Mouse (Mus musculus) limb, embryonic 11.5 days (tissue): ENCODE measurements around the gene Nop58. TPM values are rescaled to one million over a fixed set of nuclear protein-coding genes. Genes with fewer than 3 reads are reported as not detected.
"Not testable (repeated sequence)": the region's sequence is repeated elsewhere in the genome, so short reads cannot be mapped to it uniquely, and the experiment has no call there.

Experiments
- ATAC-seq: fragments of 200-750 bp; cut with Nextera tagmentation; 2 replicates; pipeline ENCODE4 v1.8.0; 2017; ENCODE audit warnings: low read depth; ENCODE audit not compliant: insufficient number of reproducible peaks, low FRiP score, low TSS enrichment
- DNase-seq: peaks from one replicate; pipeline ENCODE4 v3.0.0-alpha.2; 2015; ENCODE audit warnings: low spot score
- H3K27ac ChIP-seq: fragments of 300-500 bp; sonication (generic); replicated peaks from 2 replicates; pipeline ENCODE4 v1.5.1; 2014; ENCODE audit warnings: low read depth, mild to moderate bottlenecking, low read length
- H3K27me3 ChIP-seq: fragments of 300-500 bp; sonication (generic); 2 replicates; pipeline ENCODE4 v1.6.1; 2014; ENCODE audit warnings: mild to moderate bottlenecking, low read length, mixed read lengths; ENCODE audit not compliant: control insufficient read depth, insufficient read depth
- H3K36me3 ChIP-seq: fragments of 300-500 bp; sonication (generic); 2 replicates; pipeline ENCODE4 v1.6.1; 2014; ENCODE audit warnings: mild to moderate bottlenecking, low read length, moderate library complexity, mixed read lengths; ENCODE audit not compliant: control insufficient read depth, insufficient read depth
- H3K4me1 ChIP-seq: fragments of 300-500 bp; sonication (generic); 2 replicates; pipeline ENCODE4 v1.6.1; 2014; ENCODE audit warnings: low read length, mixed read lengths; ENCODE audit not compliant: control insufficient read depth, insufficient read depth
- H3K4me2 ChIP-seq: fragments of 300-500 bp; sonication (generic); 2 replicates; pipeline ENCODE4 v1.6.1; 2014; ENCODE audit warnings: low read depth, mild to moderate bottlenecking, moderate library complexity; ENCODE audit not compliant: severe bottlenecking
- H3K4me3 ChIP-seq: fragments of 300-500 bp; sonication (generic); 2 replicates; pipeline ENCODE4 v1.5.1; 2014; ENCODE audit warnings: low read depth, low read length
- H3K9ac ChIP-seq: fragments of 300-500 bp; sonication (generic); 2 replicates; pipeline ENCODE4 v1.6.1; 2014; ENCODE audit warnings: mild to moderate bottlenecking, low read length
- H3K9me3 ChIP-seq: fragments of 300-500 bp; sonication (generic); 2 replicates; pipeline ENCODE4 v1.6.1; 2016; ENCODE audit warnings: low read length; ENCODE audit not compliant: control insufficient read depth
- WGBS: fragments of 180-500 bp; shearing (Covaris S2); extraction: QIAGEN DNeasy Blood & Tissue Kit; methylation state at CpG from one replicate; pipeline ENCODE4 v1.1.7; 2014; 5-methylcytosine and 5-hydroxymethylcytosine counted together
- polyA plus RNA-seq: library from polyadenylated mRNA; unstranded; fragments of >200 nt; fragmentation: Nextera tagmentation; extraction: Ambion mirVana; gene quantifications from 2 replicates; pipeline ENCODE4 v1.2.1, GENCODE M21; 2014

Nop58 gene
- polyA plus RNA-seq, 1 experiment from 2014 or later: 281 TPM

GRCm38 (mm10) chr1:59734076-59734475, 49.3 kb downstream of the Nop58 start:
- no peak overlapping the region for H3K27ac ChIP-seq
- no peak for ATAC-seq
- no peaks in the 10 kb centered on the region for H3K36me3 ChIP-seq
- no peaks in the 10 kb centered on the region for H3K9me3 ChIP-seq
- no peaks in the 10 kb centered on the region for H3K4me1 ChIP-seq
- DNase-seq: no peak
- WGBS: 75% methylated on average over 6 of the region's 6 CpGs
- no peak overlapping the region for H3K4me2 ChIP-seq
- no peaks in the 10 kb centered on the region for H3K27me3 ChIP-seq
- no peak overlapping the region for H3K9ac ChIP-seq
- H3K4me3 ChIP-seq: no peak overlapping the region

GRCm38 (mm10) chr1:59738768-59739414, 54.1 kb downstream of the Nop58 start:
- no peak for DNase-seq
- Histone ChIP-seq H3K4me2 (no peak overlapping the region), H3K36me3 (no peaks in the 10 kb centered on the region), H3K4me3 (no peak overlapping the region), H3K4me1 (no peaks in the 10 kb centered on the region), H3K9ac (no peak overlapping the region), H3K9me3 (no peaks in the 10 kb centered on the region), H3K27me3 (no peaks in the 10 kb centered on the region), H3K27ac (no peak overlapping the region)
- WGBS: 80% methylated on average over 6 of the region's 6 CpGs
- no peak for ATAC-seq

GRCm38 (mm10) chr1:59739577-59740354, 55.0 kb downstream of the Nop58 start:
- Histone ChIP-seq H3K9ac (no peak overlapping the region), H3K27me3 (no peaks in the 10 kb centered on the region), H3K9me3 (no peaks in the 10 kb centered on the region), H3K4me2 (no peak overlapping the region), H3K36me3 (no peaks in the 10 kb centered on the region), H3K27ac (no peak overlapping the region), H3K4me3 (no peak overlapping the region), H3K4me1 (no peaks in the 10 kb centered on the region)
- WGBS: 61% methylated on average over 17 of the region's 17 CpGs
- no peak for DNase-seq
- ATAC-seq: no peak

- Histone ChIP-seq H3K36me3 (no peaks in the 10 kb centered on the region), H3K4me1 (no peaks in the 10 kb centered on the region), H3K4me3 (no peak overlapping the region), H3K4me2 (no peak overlapping the region), H3K27ac (no peak overlapping the region), H3K9me3 (no peaks in the 10 kb centered on the region), H3K9ac (no peak overlapping the region), H3K27me3 (no peaks in the 10 kb centered on the region)
- ATAC-seq: no peak
- 76% methylated on average over 2 of the region's 2 CpGs for WGBS
- DNase-seq: no peak
Observed at GRCm38 (mm10) chr1:59749047-59749446, 64.3 kb downstream of the Nop58 start.

- not testable (repeated sequence) for H3K9ac ChIP-seq, H3K36me3 ChIP-seq, H3K27me3 ChIP-seq, H3K9me3 ChIP-seq, ATAC-seq, H3K4me1 ChIP-seq, H3K27ac ChIP-seq, DNase-seq, H3K4me3 ChIP-seq, H3K4me2 ChIP-seq
- WGBS: 70% methylated on average over 5 of the region's 5 CpGs
Observed at GRCm38 (mm10) chr1:59749724-59750123, 65.0 kb downstream of the Nop58 start.

GRCm38 (mm10) chr1:59755298-59755697, 70.5 kb downstream of the Nop58 start:
- H3K36me3 ChIP-seq: no peaks in the 10 kb centered on the region
- H3K4me2 ChIP-seq: no peak overlapping the region
- H3K9ac ChIP-seq: no peak overlapping the region
- H3K27me3 ChIP-seq: no peaks in the 10 kb centered on the region
- no peak for DNase-seq
- ATAC-seq: no peak
- H3K9me3 ChIP-seq: no peaks in the 10 kb centered on the region
- 70% methylated on average over 1 of the region's 1 CpGs for WGBS
- no peak overlapping the region for H3K4me3 ChIP-seq
- no peaks in the 10 kb centered on the region for H3K4me1 ChIP-seq
- H3K27ac ChIP-seq: no peak overlapping the region

GRCm38 (mm10) chr1:59758325-59758724, 73.6 kb downstream of the Nop58 start:
- Histone ChIP-seq H3K9me3 (no peaks in the 10 kb centered on the region), H3K27ac (no peak overlapping the region), H3K9ac (no peak overlapping the region), H3K4me1 (no peaks in the 10 kb centered on the region), H3K27me3 (no peaks in the 10 kb centered on the region), H3K36me3 (no peaks in the 10 kb centered on the region), H3K4me2 (no peak overlapping the region), H3K4me3 (no peak overlapping the region)
- WGBS: 83% methylated on average over 1 of the region's 1 CpGs
- DNase-seq (no peak), ATAC-seq (no peak)

GRCm38 (mm10) chr1:59762208-59762607, 77.4 kb downstream of the Nop58 start:
- DNase-seq (no peak), ATAC-seq (no peak)
- H3K4me1 ChIP-seq: peaks cover 7% of the 10 kb centered on the region; the same call in 1 of the 2 replicates
- WGBS: under 1% methylated on average over 10 of the region's 10 CpGs
- H3K4me3 ChIP-seq: peak overlapping the region; percentile 94
- no peaks in the 10 kb centered on the region for H3K36me3 ChIP-seq
- H3K9me3 ChIP-seq: no peaks in the 10 kb centered on the region
- H3K4me2 ChIP-seq: peak overlapping the region; percentile 66
- H3K27me3 ChIP-seq: no peaks in the 10 kb centered on the region
- peak overlapping the region; percentile 98 for H3K27ac ChIP-seq
- peak overlapping the region; percentile 92 for H3K9ac ChIP-seq
